Mouse (Mus musculus): ENCODE data around the gene Btg1-ps2. TPM values are rescaled to one million over a fixed set of nuclear protein-coding genes. Genes with fewer than 3 reads are reported as not detected.

The Btg1-ps2 gene
- polyA plus RNA-seq (2014; fragmentation: Illumina TruSeq; extraction: RNeasy Lipid Tissue Mini Kit (QIAGEN cat#74804); ENCODE audit: low read depth, low replicate concordance): not detected

DNA sequence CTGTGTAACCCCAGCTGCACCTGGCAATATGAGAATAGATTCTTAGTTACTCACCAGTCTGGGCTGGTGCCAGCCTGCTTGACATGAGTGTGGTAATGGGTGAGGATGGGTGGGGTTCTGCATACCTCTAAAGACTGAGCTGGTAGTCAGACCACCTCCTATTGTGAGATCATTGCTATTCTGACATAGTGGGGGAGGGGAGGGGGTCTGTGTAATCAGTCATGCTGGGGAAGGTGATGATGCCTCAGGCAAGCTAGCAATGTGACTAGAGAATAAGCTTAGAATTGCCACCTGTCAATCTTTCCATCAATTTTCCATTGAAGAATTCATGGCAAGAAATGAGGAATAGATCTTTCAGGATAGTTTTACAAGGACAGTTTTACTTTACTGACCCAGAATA, at the start of gene Btg1-ps2:
TSS of gene Btg1-ps2 (minus strand) at position 101 of the 400 bp plus-strand sequence.

DNA sequence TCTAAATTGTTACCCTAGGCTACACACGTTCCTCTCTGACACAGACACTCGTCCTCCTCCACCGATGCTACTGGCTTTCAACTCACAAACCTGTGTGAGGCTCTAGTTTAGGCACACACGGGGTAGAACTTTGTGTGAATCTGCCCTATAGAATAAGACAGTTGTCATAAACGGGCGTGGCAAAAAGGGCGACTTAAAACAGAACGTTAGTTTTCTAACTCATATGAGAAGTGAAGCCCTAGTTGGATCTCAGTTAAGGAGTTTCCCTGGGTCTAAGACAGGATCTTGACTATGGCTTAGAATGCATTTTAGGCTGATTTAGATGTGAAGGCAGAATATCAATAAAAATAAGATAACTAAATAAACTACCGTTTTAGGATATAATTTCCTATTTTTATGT, 42.1 kb upstream of the Btg1-ps2 start, which contains the start of gene Rhox11:
TSS of gene Rhox11 (minus strand) at position 101 of the 400 bp plus-strand sequence.

DNA sequence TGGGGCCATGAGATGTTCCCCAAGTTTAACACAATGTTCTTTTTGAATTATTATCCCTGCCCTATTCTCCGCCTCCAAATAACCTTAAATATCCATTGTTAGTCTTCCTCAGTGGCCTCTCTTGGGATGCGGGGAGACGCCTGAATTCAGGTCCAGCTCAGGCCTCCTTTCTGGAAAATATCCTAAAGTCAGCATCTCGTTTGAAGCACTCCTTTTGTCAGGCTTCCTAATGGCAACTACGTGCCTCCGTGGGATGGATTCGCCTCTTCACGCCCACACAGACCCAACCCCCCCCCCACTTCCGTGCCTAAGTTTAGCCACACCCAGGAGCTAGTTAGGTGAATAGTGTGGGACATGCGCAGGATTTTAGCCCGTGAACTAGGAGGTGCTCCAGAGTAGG, 23.3 kb upstream of the Btg1-ps2 start, which contains the start of gene Rhox10:
TSS of gene Rhox10 (plus strand) at position 301 of the 400 bp plus-strand sequence.

DNA sequence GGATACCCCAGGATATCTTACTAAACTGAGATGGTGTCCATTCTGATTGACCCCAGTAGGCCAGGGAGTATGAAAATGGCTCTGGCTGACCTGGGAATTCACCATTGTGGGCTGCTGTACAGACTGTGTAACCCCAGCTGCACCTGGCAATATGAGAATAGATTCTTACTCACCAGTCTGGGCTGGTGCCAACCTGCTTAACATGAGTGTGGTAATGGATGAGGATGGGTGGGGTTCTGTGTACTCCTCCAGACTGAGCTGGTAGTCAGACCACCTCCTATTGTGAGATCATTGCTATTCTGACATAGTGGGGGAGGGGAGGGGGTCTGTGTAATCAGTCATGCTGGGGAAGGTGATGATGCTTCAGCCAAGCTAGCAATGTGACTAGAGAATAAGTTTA, 24.3 kb downstream of the Btg1-ps2 start, which contains the start of gene Btg1-ps1:
TSS of gene Btg1-ps1 (minus strand) at position 219 of the 400 bp plus-strand sequence.

Other genes with a start within 250 kb of the Btg1-ps2 start
- gene Rhox5, start 238.3 kb downstream of the Btg1-ps2 start, polyA plus RNA-seq (2014; fragmentation: Illumina TruSeq; extraction: RNeasy Lipid Tissue Mini Kit (QIAGEN cat#74804); ENCODE audit: low read depth, low replicate concordance): not detected
- not detected for gene Rhox6, start 216.2 kb downstream of the Btg1-ps2 start, polyA plus RNA-seq (2014; fragmentation: Illumina TruSeq; extraction: RNeasy Lipid Tissue Mini Kit (QIAGEN cat#74804); ENCODE audit: low read depth, low replicate concordance)
- gene Rhox7a, start 211.4 kb downstream of the Btg1-ps2 start, polyA plus RNA-seq (2014; fragmentation: Illumina TruSeq; extraction: RNeasy Lipid Tissue Mini Kit (QIAGEN cat#74804); ENCODE audit: low read depth, low replicate concordance): not detected
- gene Rhox8, start 164.2 kb downstream of the Btg1-ps2 start, polyA plus RNA-seq (2014; fragmentation: Illumina TruSeq; extraction: RNeasy Lipid Tissue Mini Kit (QIAGEN cat#74804); ENCODE audit: low read depth, low replicate concordance): not detected
- not detected for gene Rhox7b, start 145.9 kb downstream of the Btg1-ps2 start, polyA plus RNA-seq (2014; fragmentation: Illumina TruSeq; extraction: RNeasy Lipid Tissue Mini Kit (QIAGEN cat#74804); ENCODE audit: low read depth, low replicate concordance)
- gene Rhox9, start 141.3 kb downstream of the Btg1-ps2 start, polyA plus RNA-seq (2014; fragmentation: Illumina TruSeq; extraction: RNeasy Lipid Tissue Mini Kit (QIAGEN cat#74804); ENCODE audit: low read depth, low replicate concordance): not detected
- gene Btg1-ps1, start 24.3 kb downstream of the Btg1-ps2 start, polyA plus RNA-seq (2014; fragmentation: Illumina TruSeq; extraction: RNeasy Lipid Tissue Mini Kit (QIAGEN cat#74804); ENCODE audit: low read depth, low replicate concordance): not detected
- gene Rhox10, start 23.4 kb upstream of the Btg1-ps2 start, polyA plus RNA-seq (2014; fragmentation: Illumina TruSeq; extraction: RNeasy Lipid Tissue Mini Kit (QIAGEN cat#74804); ENCODE audit: low read depth, low replicate concordance): not detected
- gene Rhox11, start 42.0 kb upstream of the Btg1-ps2 start, polyA plus RNA-seq (2014; fragmentation: Illumina TruSeq; extraction: RNeasy Lipid Tissue Mini Kit (QIAGEN cat#74804); ENCODE audit: low read depth, low replicate concordance): not detected
- gene Rhox12, start 67.8 kb upstream of the Btg1-ps2 start, polyA plus RNA-seq (2014; fragmentation: Illumina TruSeq; extraction: RNeasy Lipid Tissue Mini Kit (QIAGEN cat#74804); ENCODE audit: low read depth, low replicate concordance): not detected
- not detected for gene Rhox13, start 78.1 kb upstream of the Btg1-ps2 start, polyA plus RNA-seq (2014; fragmentation: Illumina TruSeq; extraction: RNeasy Lipid Tissue Mini Kit (QIAGEN cat#74804); ENCODE audit: low read depth, low replicate concordance)
- 109 TPM for gene Zbtb33, start 146.7 kb upstream of the Btg1-ps2 start, polyA plus RNA-seq (2014; fragmentation: Illumina TruSeq; extraction: RNeasy Lipid Tissue Mini Kit (QIAGEN cat#74804); ENCODE audit: low read depth, low replicate concordance)
- gene Tmem255a, start 209.3 kb upstream of the Btg1-ps2 start, polyA plus RNA-seq (2014; fragmentation: Illumina TruSeq; extraction: RNeasy Lipid Tissue Mini Kit (QIAGEN cat#74804); ENCODE audit: low read depth, low replicate concordance): 90.0 TPM

All from adrenal gland, adult 10 weeks (tissue).